Mouse (Mus musculus) forebrain, embryonic 13.5 days (tissue): Measurements from ENCODE around the gene Sap18b. TPM values are rescaled to one million over a fixed set of nuclear protein-coding genes. Genes with fewer than 3 reads are reported as not detected.
A peak's percentile ranks its signal among the peaks of the same experiment; 100 is the strongest.
"Not testable (repeated sequence)": the region's sequence is repeated elsewhere in the genome, so short reads cannot be mapped to it uniquely, and the experiment has no call there.

Source experiments
- ATAC-seq: fragments of 200-750 bp; cut with Nextera tagmentation; 2 replicates; pipeline ENCODE4 v1.8.0; 2017
- H3K27ac ChIP-seq: fragments of 300-500 bp; sonication (generic); 2 replicates; pipeline ENCODE4 v1.5.1; 2015; ENCODE audit warnings: inconsistent platforms, mild to moderate bottlenecking, moderate library complexity
- H3K27me3 ChIP-seq: fragments of 300-500 bp; sonication (generic); 2 replicates; pipeline ENCODE4 v1.6.1; 2015; ENCODE audit warnings: mild to moderate bottlenecking, inconsistent platforms
- H3K36me3 ChIP-seq: fragments of 300-500 bp; sonication (generic); 2 replicates; pipeline ENCODE4 v1.6.1; 2015; ENCODE audit warnings: mild to moderate bottlenecking, inconsistent platforms; ENCODE audit not compliant: poor library complexity, severe bottlenecking
- H3K4me1 ChIP-seq: fragments of 300-500 bp; sonication (generic); 2 replicates; pipeline ENCODE4 v1.6.1; 2015; ENCODE audit warnings: inconsistent platforms
- H3K4me2 ChIP-seq: fragments of 300-500 bp; sonication (generic); 2 replicates; pipeline ENCODE4 v1.6.1; 2015; ENCODE audit warnings: inconsistent platforms, mild to moderate bottlenecking, moderate library complexity
- H3K4me3 ChIP-seq: fragments of 300-500 bp; sonication (generic); 2 replicates; pipeline ENCODE4 v1.5.1; 2015; ENCODE audit warnings: mild to moderate bottlenecking, inconsistent platforms
- H3K9ac ChIP-seq: fragments of 300-500 bp; sonication (generic); 2 replicates; pipeline ENCODE4 v1.6.1; 2015; ENCODE audit warnings: mild to moderate bottlenecking, inconsistent platforms
- H3K9me3 ChIP-seq: fragments of 300-500 bp; sonication (generic); replicated peaks from 2 replicates; pipeline ENCODE4 v1.6.1; 2016; ENCODE audit warnings: inconsistent platforms
- WGBS: fragments of 180-500 bp; shearing (Covaris S2); methylation state at CpG from one replicate; pipeline ENCODE4 v1.1.7; 2015; 5-methylcytosine and 5-hydroxymethylcytosine counted together
- polyA plus RNA-seq: library from polyadenylated mRNA; unstranded; fragments of >200 nt; fragmentation: Nextera tagmentation; extraction: Ambion mirVana; gene quantifications from 2 replicates; pipeline ENCODE4 v1.2.1, GENCODE M21; 2015

The Sap18b gene
- 282 and 343 TPM in 2 replicates for polyA plus RNA-seq

GRCm38 (mm10) chr8:95825162-95825561, at the start of gene Sap18b:
Sap18b (plus strand) TSS chr8:95825346.
- H3K9ac ChIP-seq, H3K4me2 ChIP-seq, H3K36me3 ChIP-seq, ATAC-seq, H3K4me1 ChIP-seq, H3K27ac ChIP-seq, H3K9me3 ChIP-seq, H3K27me3 ChIP-seq, H3K4me3 ChIP-seq: not testable (repeated sequence)
- whole genome bisulfite sequencing, result 72% methylated on average over 25 of the region's 25 CpGs

DNA sequence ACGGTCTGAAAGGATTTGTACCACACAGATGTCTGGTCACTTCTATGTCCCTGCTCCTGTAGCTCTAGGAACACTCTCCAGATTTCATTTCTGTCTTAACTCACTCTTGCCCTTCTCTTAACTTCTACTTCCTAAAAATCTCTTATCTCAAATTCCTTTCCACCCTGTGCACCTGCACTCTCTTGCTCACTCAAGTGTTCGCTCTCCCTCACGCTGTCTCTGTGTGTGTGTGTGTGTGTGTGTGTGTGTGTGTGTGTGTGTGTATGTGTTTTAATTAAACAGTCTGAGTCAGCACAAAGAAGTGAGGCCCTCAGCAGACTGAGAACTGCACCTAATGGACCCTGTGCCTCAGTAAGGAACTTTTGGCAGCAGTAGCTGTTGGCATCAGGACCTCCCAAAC, 44.1 kb upstream of the Sap18b start:
- Histone ChIP-seq H3K4me3 (no peak overlapping the region), H3K4me1 (no peaks in the 10 kb centered on the region), H3K27ac (no peak overlapping the region), H3K9ac (no peak overlapping the region), H3K27me3 (no peaks in the 10 kb centered on the region), H3K36me3 (peaks cover 62% of the 10 kb centered on the region), H3K9me3 (no peaks in the 10 kb centered on the region; the same call in 1 of the 2 replicates), H3K4me2 (no peak overlapping the region)
- no peak for ATAC-seq
- WGBS, result 94% methylated on average over 3 of the region's 3 CpGs

GRCm38 (mm10) chr8:95781775-95782174, 43.4 kb upstream of the Sap18b start:
- Histone ChIP-seq H3K27ac (no peak overlapping the region), H3K4me1 (no peaks in the 10 kb centered on the region), H3K4me2 (no peak overlapping the region), H3K9ac (no peak overlapping the region), H3K4me3 (no peak overlapping the region), H3K36me3 (peaks cover 69% of the 10 kb centered on the region), H3K27me3 (no peaks in the 10 kb centered on the region), H3K9me3 (no peaks in the 10 kb centered on the region; the same call in 1 of the 2 replicates)
- no peak for ATAC-seq
- 96% methylated on average over 2 of the region's 2 CpGs for WGBS

DNA sequence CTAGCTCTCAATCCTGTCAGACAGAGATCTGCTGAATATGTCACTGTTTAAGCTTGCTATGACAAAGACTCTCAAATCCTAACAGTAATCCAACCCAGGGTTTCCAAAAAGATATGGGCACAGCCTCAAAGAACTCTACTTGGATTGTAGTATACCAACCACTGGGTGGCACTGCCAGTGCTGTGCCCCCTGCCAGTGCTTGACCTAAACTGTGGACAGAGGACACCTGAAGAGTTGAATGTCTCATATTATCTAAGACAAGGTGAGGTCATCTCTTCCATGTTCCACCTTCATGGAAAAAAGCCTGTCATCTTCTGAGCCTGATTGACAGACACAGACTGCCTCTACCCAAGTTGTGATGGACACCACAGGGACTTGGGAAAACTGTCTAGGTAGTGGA, 42.5 kb upstream of the Sap18b start:
- no peak overlapping the region for H3K27ac ChIP-seq
- no peaks in the 10 kb centered on the region for H3K27me3 ChIP-seq
- peaks cover 75% of the 10 kb centered on the region for H3K36me3 ChIP-seq
- no peak for ATAC-seq
- no peak overlapping the region for H3K4me3 ChIP-seq
- no peak overlapping the region for H3K4me2 ChIP-seq
- H3K9me3 ChIP-seq, result no peaks in the 10 kb centered on the region; the same call in 1 of the 2 replicates
- H3K4me1 ChIP-seq, result no peaks in the 10 kb centered on the region
- no peak overlapping the region for H3K9ac ChIP-seq

DNA sequence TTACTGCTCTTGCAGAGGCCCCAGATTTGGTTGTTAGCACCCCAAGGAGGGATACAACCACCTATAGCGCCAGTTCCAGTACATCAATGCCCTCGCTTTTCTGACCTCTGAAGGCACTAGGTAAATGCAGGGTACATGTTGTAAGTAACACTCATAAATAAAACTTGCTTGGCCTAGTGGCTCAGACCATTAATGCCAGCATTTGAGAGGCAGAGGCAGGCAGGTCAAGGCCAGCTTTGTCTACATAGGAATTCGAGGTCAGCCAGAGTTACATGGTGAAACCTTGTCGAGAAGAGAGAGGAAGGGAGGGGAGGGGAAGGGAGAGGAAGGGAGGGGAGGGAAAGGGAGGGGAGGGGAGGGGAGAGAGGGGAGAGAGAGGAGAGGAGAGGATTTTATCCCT, 39.6 kb upstream of the Sap18b start:
- 97% methylated on average over 3 of the region's 4 CpGs for WGBS
- ATAC-seq, result no peak
- Histone ChIP-seq H3K36me3 (peaks cover 67% of the 10 kb centered on the region), H3K27me3 (no peaks in the 10 kb centered on the region), H3K9ac (no peak overlapping the region), H3K27ac (no peak overlapping the region), H3K4me3 (no peak overlapping the region), H3K4me1 (no peaks in the 10 kb centered on the region), H3K9me3 (no peaks in the 10 kb centered on the region), H3K4me2 (no peak overlapping the region)

- not testable (repeated sequence) for H3K9me3 ChIP-seq, H3K27ac ChIP-seq, H3K4me1 ChIP-seq, H3K9ac ChIP-seq, H3K4me3 ChIP-seq, H3K36me3 ChIP-seq, H3K27me3 ChIP-seq, ATAC-seq, H3K4me2 ChIP-seq
- 95% methylated on average over 5 of the region's 5 CpGs for WGBS
Observed at GRCm38 (mm10) chr8:95795333-95796061, 29.6 kb upstream of the Sap18b start.

GRCm38 (mm10) chr8:95799117-95799516, 26.0 kb upstream of the Sap18b start:
- Histone ChIP-seq H3K9ac (no peak overlapping the region), H3K4me3 (no peak overlapping the region), H3K27me3 (no peaks in the 10 kb centered on the region), H3K4me2 (no peak overlapping the region), H3K4me1 (peaks cover 13% of the 10 kb centered on the region), H3K9me3 (no peaks in the 10 kb centered on the region), H3K27ac (no peak overlapping the region), H3K36me3 (peaks cover 20% of the 10 kb centered on the region)
- 96% methylated on average over 6 of the region's 6 CpGs for WGBS
- ATAC-seq, result no peak

GRCm38 (mm10) chr8:95799891-95800290, 25.3 kb upstream of the Sap18b start:
- Histone ChIP-seq H3K4me1 (peaks cover 18% of the 10 kb centered on the region), H3K9me3 (no peaks in the 10 kb centered on the region), H3K27ac (no peak overlapping the region), H3K27me3 (no peaks in the 10 kb centered on the region), H3K4me3 (no peak overlapping the region), H3K36me3 (peaks cover 20% of the 10 kb centered on the region), H3K9ac (no peak overlapping the region), H3K4me2 (no peak overlapping the region)
- ATAC-seq, result no peak
- WGBS, result 95% methylated on average over 1 of the region's 1 CpGs

DNA sequence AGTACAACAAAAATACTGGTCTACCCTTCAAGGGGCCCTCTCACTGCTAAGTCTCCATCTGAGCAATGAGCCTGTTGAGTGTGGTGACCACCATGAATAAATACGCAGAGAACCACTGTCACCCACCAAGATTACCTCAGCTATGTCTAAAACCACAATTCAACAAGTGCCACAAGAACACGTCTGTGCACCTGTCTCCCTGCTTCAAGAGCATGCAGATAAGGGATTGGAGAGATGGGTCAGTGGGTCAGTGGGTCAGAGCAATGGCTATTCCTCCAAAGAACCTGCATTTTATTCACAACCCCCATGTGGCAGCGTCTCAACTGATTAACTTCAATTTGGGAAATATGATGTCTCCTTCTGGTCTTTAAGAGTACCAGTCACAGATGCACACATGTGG, 24.8 kb upstream of the Sap18b start:
- Histone ChIP-seq H3K4me3 (no peak overlapping the region), H3K9ac (no peak overlapping the region), H3K4me2 (no peak overlapping the region), H3K27me3 (no peaks in the 10 kb centered on the region), H3K4me1 (peaks cover 22% of the 10 kb centered on the region), H3K36me3 (peaks cover 20% of the 10 kb centered on the region), H3K27ac (no peak overlapping the region), H3K9me3 (no peaks in the 10 kb centered on the region)
- WGBS, result 92% methylated on average over 3 of the region's 3 CpGs
- no peak for ATAC-seq

GRCm38 (mm10) chr8:95801476-95802064, 23.6 kb upstream of the Sap18b start:
- no peaks in the 10 kb centered on the region for H3K27me3 ChIP-seq
- H3K4me2 ChIP-seq, result no peak overlapping the region
- no peaks in the 10 kb centered on the region for H3K9me3 ChIP-seq
- no peak overlapping the region for H3K27ac ChIP-seq
- WGBS, result 70% methylated on average over 1 of the region's 1 CpGs
- H3K4me1 ChIP-seq, result peaks cover 32% of the 10 kb centered on the region
- no peak overlapping the region for H3K9ac ChIP-seq
- peaks cover 20% of the 10 kb centered on the region for H3K36me3 ChIP-seq
- no peak for ATAC-seq
- H3K4me3 ChIP-seq, result no peak overlapping the region

DNA sequence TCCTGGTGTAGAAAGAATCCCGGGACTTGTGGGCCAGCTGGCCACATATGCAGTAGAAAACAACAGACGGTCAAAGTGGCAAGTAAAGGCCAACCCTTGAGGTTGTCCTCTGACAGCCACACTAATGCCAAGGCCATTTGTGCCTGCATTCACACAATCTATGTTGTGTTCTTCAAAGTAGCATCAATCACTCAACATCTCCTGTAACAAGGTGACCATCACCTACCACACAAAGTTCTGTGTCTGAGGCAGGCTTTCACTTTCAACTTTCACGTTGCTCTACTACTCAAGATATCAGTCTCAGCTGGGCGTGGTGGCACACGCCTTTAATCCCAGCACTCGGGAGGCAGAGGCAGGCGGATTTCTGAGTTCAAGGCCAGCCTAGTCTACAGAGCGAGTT, 22.9 kb upstream of the Sap18b start:
- Histone ChIP-seq H3K27me3 (no peaks in the 10 kb centered on the region), H3K4me1 (peaks cover 32% of the 10 kb centered on the region), H3K27ac (no peak overlapping the region), H3K9ac (no peak overlapping the region), H3K9me3 (no peaks in the 10 kb centered on the region), H3K4me2 (no peak overlapping the region), H3K36me3 (peaks cover 20% of the 10 kb centered on the region), H3K4me3 (no peak overlapping the region)
- no peak for ATAC-seq
- WGBS, result 94% methylated on average over 8 of the region's 8 CpGs

GRCm38 (mm10) chr8:95805482-95805881, 19.7 kb upstream of the Sap18b start:
- H3K27me3 ChIP-seq, result no peaks in the 10 kb centered on the region
- H3K4me1 ChIP-seq, result peaks cover 32% of the 10 kb centered on the region
- 60% methylated on average over 2 of the region's 2 CpGs for WGBS
- no peak for ATAC-seq
- H3K9me3 ChIP-seq, result no peaks in the 10 kb centered on the region
- peak overlapping the region; percentile 96 for H3K9ac ChIP-seq
- H3K4me2 ChIP-seq, result peak overlapping the region; percentile 87
- peaks cover 17% of the 10 kb centered on the region for H3K36me3 ChIP-seq
- peak overlapping the region; percentile 98 for H3K4me3 ChIP-seq
- H3K27ac ChIP-seq, result no peak overlapping the region
